Mouse (Mus musculus) lung, embryonic 14.5 days (tissue): ENCODE measurements around the gene Krt18. TPM values are rescaled to one million over a fixed set of nuclear protein-coding genes. Genes with fewer than 3 reads are reported as not detected.

Source experiments
- ATAC-seq: fragments of 200-750 bp; cut with Nextera tagmentation; 2 replicates; pipeline ENCODE4 v1.8.0; 2017; ENCODE audit warnings: mild to moderate bottlenecking, moderate TSS enrichment, moderate library complexity; ENCODE audit not compliant: insufficient read depth
- DNase-seq: peaks from one replicate; pipeline ENCODE4 v3.0.0-alpha.2; 2015
- H3K27ac ChIP-seq: fragments of 300-500 bp; sonication (generic); 2 replicates; pipeline ENCODE4 v1.5.1; 2014; ENCODE audit warnings: low read depth, mild to moderate bottlenecking, moderate library complexity
- H3K27me3 ChIP-seq: fragments of 300-500 bp; sonication (generic); 2 replicates; pipeline ENCODE4 v1.6.1; 2014; ENCODE audit warnings: low read length, control low read depth; ENCODE audit not compliant: insufficient read depth
- H3K36me3 ChIP-seq: fragments of 300-500 bp; sonication (generic); 2 replicates; pipeline ENCODE4 v1.6.1; 2014; ENCODE audit warnings: control low read depth; ENCODE audit not compliant: insufficient read depth
- H3K4me1 ChIP-seq: fragments of 300-500 bp; sonication (generic); 2 replicates; pipeline ENCODE4 v1.6.1; 2014; ENCODE audit warnings: antibody characterized with exemption, control low read depth; ENCODE audit not compliant: insufficient read depth
- H3K4me2 ChIP-seq: fragments of 300-500 bp; sonication (generic); 2 replicates; pipeline ENCODE4 v1.6.1; 2014; ENCODE audit warnings: mild to moderate bottlenecking
- H3K4me3 ChIP-seq: fragments of 300-500 bp; sonication (generic); 2 replicates; pipeline ENCODE4 v1.5.1; 2014; ENCODE audit warnings: low read depth, low read length
- H3K9ac ChIP-seq: fragments of 300-500 bp; sonication (generic); 2 replicates; pipeline ENCODE4 v1.6.1; 2014
- H3K9me3 ChIP-seq: fragments of 300-500 bp; sonication (generic); 2 replicates; pipeline ENCODE4 v1.6.1; 2016; ENCODE audit warnings: low read depth, low read length, control low read depth
- CTCF ChIP-seq: IDR thresholded peaks from 2 replicates; pipeline ENCODE4 v1.5.1; 2016; ENCODE audit warnings: antibody characterized with exemption, low read depth
- WGBS: fragments of 180-500 bp; shearing (Covaris S2); extraction: QIAGEN DNeasy Blood & Tissue Kit; methylation state at CpG from one replicate; pipeline ENCODE4 v1.1.7; 2014; 5-methylcytosine and 5-hydroxymethylcytosine counted together
- polyA plus RNA-seq: library from polyadenylated mRNA; unstranded; fragments of >200 nt; fragmentation: Nextera tagmentation; extraction: Ambion mirVana; gene quantifications from 2 replicates; pipeline ENCODE4 v1.2.1, GENCODE M21; 2014

Krt18 gene
- polyA plus RNA-seq, 1 experiment from 2014 or later: 148 TPM

GRCm38 (mm10) chr15:102070476-102071467 is 42.8 kb downstream of the Krt18 start:
- Histone ChIP-seq H3K9me3 (no peaks in the 10 kb centered on the region), H3K27ac (no peak overlapping the region), H3K9ac (no peak overlapping the region), H3K36me3 (no peaks in the 10 kb centered on the region), H3K4me3 (no peak overlapping the region), H3K4me1 (peaks cover 6% of the 10 kb centered on the region; the same call in 1 of the 2 replicates), H3K4me2 (no peak overlapping the region), H3K27me3 (no peaks in the 10 kb centered on the region)
- ATAC-seq: no peak
- TF ChIP-seq CTCF: no peak
- 68% methylated on average over 13 of the region's 13 CpGs for WGBS
- DNase-seq: no peak

GRCm38 (mm10) chr15:102072963-102073558 is 45.1 kb downstream of the Krt18 start:
- DNase-seq: no peak
- Histone ChIP-seq H3K36me3 (no peaks in the 10 kb centered on the region), H3K27ac (no peak overlapping the region), H3K9me3 (no peaks in the 10 kb centered on the region), H3K27me3 (no peaks in the 10 kb centered on the region), H3K4me2 (peak overlapping the region; percentile 61), H3K4me3 (peak overlapping the region; percentile 72), H3K4me1 (peaks cover 8% of the 10 kb centered on the region; the same call in 1 of the 2 replicates), H3K9ac (peak overlapping the region; percentile 27; the same call in 1 of the 2 replicates)
- no peak for TF ChIP-seq CTCF
- 12% methylated on average over 6 of the region's 6 CpGs for WGBS
- ATAC-seq: peak; percentile 26; the same call in 1 of the 2 replicates

DNA sequence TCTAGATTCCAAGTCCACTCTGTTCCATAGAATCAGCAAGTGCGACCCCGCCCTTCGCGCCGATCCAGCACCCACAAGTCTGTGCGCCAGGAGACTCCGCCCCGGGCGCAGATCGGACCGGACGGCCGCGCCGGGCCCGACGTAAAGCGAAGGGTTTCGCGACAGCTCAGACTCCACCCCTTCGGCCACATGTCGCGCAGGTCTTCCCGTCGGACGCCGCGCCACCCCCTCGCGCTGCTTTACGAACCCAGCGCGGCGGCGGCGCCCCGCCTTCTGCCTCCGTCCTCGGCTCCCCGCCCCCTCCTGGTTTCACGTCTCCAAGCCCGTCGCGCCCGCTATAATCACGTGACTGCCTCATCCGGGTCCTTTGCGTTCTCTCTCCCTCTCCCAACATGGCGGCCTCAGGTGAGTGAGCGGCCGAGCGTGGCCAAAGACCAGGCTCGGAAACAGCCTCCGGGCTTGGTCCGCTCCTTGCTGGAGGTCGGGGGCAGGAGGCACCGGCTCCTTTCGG is 45.6 kb downstream of the Krt18 start, which contains the start of gene Eif4b:
Eif4b (plus strand) TSS at position 215 of the 511 bp plus-strand sequence.
- H3K36me3 ChIP-seq: no peaks in the 10 kb centered on the region
- peak within 1 kb of the TSS; percentile 97 for H3K9ac ChIP-seq
- no peaks in the 10 kb centered on the region for H3K27me3 ChIP-seq
- peak within 1 kb of the TSS; percentile 89 for H3K4me2 ChIP-seq
- no peaks in the 10 kb centered on the region for H3K9me3 ChIP-seq
- H3K4me1 ChIP-seq: peaks cover 8% of the 10 kb centered on the region; the same call in 1 of the 2 replicates
- WGBS: under 1% methylated on average over 58 of the region's 58 CpGs
- peak; percentile 93 for ATAC-seq
- no peak for TF ChIP-seq CTCF
- peak within 1 kb of the TSS; percentile 72 for H3K4me3 ChIP-seq
- H3K27ac ChIP-seq: peak within 1 kb of the TSS; percentile 89
- peak; percentile 99 for DNase-seq

GRCm38 (mm10) chr15:102074070-102074731 is 46.2 kb downstream of the Krt18 start:
- Histone ChIP-seq H3K27me3 (no peaks in the 10 kb centered on the region), H3K4me2 (peak overlapping the region; percentile 89), H3K27ac (peak overlapping the region; percentile 89), H3K4me1 (peaks cover 8% of the 10 kb centered on the region; the same call in 1 of the 2 replicates), H3K9me3 (no peaks in the 10 kb centered on the region), H3K4me3 (peak overlapping the region; percentile 72), H3K36me3 (0 out of 2 replicates have a peak, but pooled peaks cover 3% of the 10 kb centered on the region), H3K9ac (peak overlapping the region; percentile 97)
- peak; percentile 74 for DNase-seq
- under 1% methylated on average over 57 of the region's 57 CpGs for WGBS
- peak; percentile 50 for ATAC-seq
- no peak for TF ChIP-seq CTCF

- no peak for TF ChIP-seq CTCF
- DNase-seq: no peak
- no peaks in the 10 kb centered on the region for H3K27me3 ChIP-seq
- ATAC-seq: no peak
- H3K36me3 ChIP-seq: 0 out of 2 replicates have a peak, but pooled peaks cover 10% of the 10 kb centered on the region
- WGBS: 5% methylated on average over 11 of the region's 11 CpGs
- H3K4me1 ChIP-seq: peaks cover 8% of the 10 kb centered on the region; the same call in 1 of the 2 replicates
- H3K27ac ChIP-seq: peak overlapping the region; percentile 89; the same call in 1 of the 2 replicates
- H3K9me3 ChIP-seq: no peaks in the 10 kb centered on the region
- peak overlapping the region; percentile 72 for H3K4me3 ChIP-seq
- H3K4me2 ChIP-seq: peak overlapping the region; percentile 89
- H3K9ac ChIP-seq: peak overlapping the region; percentile 97
These were observed 47.1 kb downstream of the Krt18 start for GRCm38 (mm10) chr15:102074876-102075585.

DNA sequence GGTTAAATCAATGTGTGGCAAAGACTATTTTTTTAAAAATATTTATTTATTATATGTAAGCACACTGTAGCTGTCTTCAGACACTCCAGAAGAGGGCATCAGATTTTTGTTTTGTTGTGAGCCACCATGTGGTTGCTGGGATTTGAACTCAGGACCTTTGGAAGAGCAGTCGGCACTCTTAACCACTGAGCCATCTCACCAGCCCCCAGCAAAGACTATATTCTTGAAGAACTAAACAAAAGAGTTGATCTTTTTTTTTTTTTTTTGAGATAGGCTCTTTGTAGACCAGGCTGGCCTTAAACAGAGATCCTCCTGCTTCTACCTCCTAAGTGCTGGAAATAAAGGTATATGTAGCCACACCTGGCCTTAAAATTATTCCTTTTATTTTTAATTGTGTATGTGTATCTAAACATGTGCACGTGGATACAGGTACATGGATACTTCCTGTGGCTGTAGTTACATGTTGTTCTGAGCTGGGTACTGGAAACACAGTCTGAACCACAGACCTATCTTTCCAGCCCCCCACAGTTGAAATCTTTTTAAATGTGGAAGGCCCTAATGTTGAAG is 49.2 kb downstream of the Krt18 start:
- H3K27ac ChIP-seq: no peak overlapping the region
- DNase-seq (no peak), ATAC-seq (no peak)
- TF ChIP-seq CTCF: no peak
- peaks cover 8% of the 10 kb centered on the region; the same call in 1 of the 2 replicates for H3K4me1 ChIP-seq
- no peak overlapping the region for H3K4me3 ChIP-seq
- no peak overlapping the region for H3K9ac ChIP-seq
- WGBS: 90% methylated on average over 2 of the region's 2 CpGs
- H3K4me2 ChIP-seq: no peak overlapping the region
- H3K27me3 ChIP-seq: no peaks in the 10 kb centered on the region
- peaks cover 21% of the 10 kb centered on the region for H3K36me3 ChIP-seq
- H3K9me3 ChIP-seq: no peaks in the 10 kb centered on the region
